Mouse (Mus musculus) bone marrow macrophage, adult 2 months (primary cell): Measurements from ENCODE around the gene Pex5. TPM values are rescaled to one million over a fixed set of nuclear protein-coding genes. Genes with fewer than 3 reads are reported as not detected.
A peak's percentile ranks its signal among the peaks of the same experiment; 100 is the strongest.

Source experiments
- H3K27ac ChIP-seq: 2 replicates; pipeline ENCODE4 v1.5.1; 2012; ENCODE audit warnings: low read depth, low read length; ENCODE audit not compliant: insufficient read depth
- H3K4me1 ChIP-seq: 2 replicates; pipeline ENCODE4 v1.6.1; 2012; ENCODE audit warnings: low read length; ENCODE audit not compliant: control insufficient read depth, insufficient read depth
- H3K4me3 ChIP-seq: 2 replicates; pipeline ENCODE4 v1.5.1; 2012; ENCODE audit warnings: mild to moderate bottlenecking, low read length, moderate library complexity; ENCODE audit not compliant: insufficient read depth
- CTCF ChIP-seq: IDR thresholded peaks from 2 replicates; pipeline ENCODE4 v1.5.1; 2012; ENCODE audit warnings: low read depth, mild to moderate bottlenecking, low read length, moderate library complexity
- POLR2A ChIP-seq: IDR thresholded peaks from 2 replicates; pipeline ENCODE4 v1.6.1; 2012; ENCODE audit warnings: mild to moderate bottlenecking, low read depth, low read length, borderline replicate concordance
- polyA plus RNA-seq: library from polyadenylated mRNA; stranded (reverse); fragments of >200 nt; gene quantifications from 2 replicates; pipeline ENCODE4 v1.2.4, GENCODE M21; 2012; ENCODE audit not compliant: missing spikeins, insufficient read depth, insufficient read length

Gene Pex5
- polyA plus RNA-seq, 1 experiment, result 28.8 TPM

GRCm38 (mm10) chr6:124376311-124376710 lies 38.6 kb downstream of the Pex5 start:
- Histone ChIP-seq H3K4me3 (no peak overlapping the region), H3K4me1 (peaks cover 36% of the 10 kb centered on the region), H3K27ac (peak overlapping the region; percentile 94)
- TF ChIP-seq CTCF (no peak), POLR2A (no peak)

- TF ChIP-seq CTCF (no peak), POLR2A (no peak)
- peaks cover 35% of the 10 kb centered on the region for H3K4me1 ChIP-seq
- peak overlapping the region; percentile 94 for H3K27ac ChIP-seq
- H3K4me3 ChIP-seq, result no peak overlapping the region
Measured at GRCm38 (mm10) chr6:124375435-124375884, 39.4 kb downstream of the Pex5 start.

GRCm38 (mm10) chr6:124374683-124375082 lies 40.2 kb downstream of the Pex5 start:
- peaks cover 31% of the 10 kb centered on the region for H3K4me1 ChIP-seq
- peak overlapping the region; percentile 94 for H3K27ac ChIP-seq
- H3K4me3 ChIP-seq, result no peak overlapping the region
- no peak for TF ChIP-seq POLR2A
- TF ChIP-seq CTCF, result no peak

GRCm38 (mm10) chr6:124373584-124374206 lies 41.2 kb downstream of the Pex5 start:
- peak overlapping the region; percentile 94 for H3K27ac ChIP-seq

GRCm38 (mm10) chr6:124364328-124364727 lies 50.5 kb downstream of the Pex5 start:
- TF ChIP-seq POLR2A (no peak), CTCF (no peak)
- H3K4me1 ChIP-seq, result peaks cover 2% of the 10 kb centered on the region
- no peak overlapping the region for H3K27ac ChIP-seq

More at GRCm38 (mm10) chr6:124373584-124374206, 41.2 kb downstream of the Pex5 start:
- Histone ChIP-seq H3K4me1 (peaks cover 31% of the 10 kb centered on the region), H3K4me3 (no peak overlapping the region)
- no peak for TF ChIP-seq CTCF
- no peak for TF ChIP-seq POLR2A

GRCm38 (mm10) chr6:124360549-124360948 lies 54.3 kb downstream of the Pex5 start:
- no peak for TF ChIP-seq POLR2A
- TF ChIP-seq CTCF, result no peak
- Histone ChIP-seq H3K27ac (no peak overlapping the region), H3K4me3 (no peak overlapping the region), H3K4me1 (peaks cover 8% of the 10 kb centered on the region)

More at GRCm38 (mm10) chr6:124364328-124364727, 50.5 kb downstream of the Pex5 start:
- H3K4me3 ChIP-seq, result no peak overlapping the region

- Histone ChIP-seq H3K4me3 (no peak overlapping the region), H3K27ac (peak overlapping the region; percentile 57), H3K4me1 (peaks cover 8% of the 10 kb centered on the region)
- TF ChIP-seq POLR2A, result no peak
- no peak for TF ChIP-seq CTCF
Measured at GRCm38 (mm10) chr6:124358953-124359352, 55.9 kb downstream of the Pex5 start.

GRCm38 (mm10) chr6:124353246-124353645 lies 61.6 kb downstream of the Pex5 start:
- H3K27ac ChIP-seq, result no peak overlapping the region
- no peak overlapping the region for H3K4me3 ChIP-seq
- H3K4me1 ChIP-seq, result no peaks in the 10 kb centered on the region
- TF ChIP-seq CTCF (no peak), POLR2A (no peak)

Other genes starting within 250 kb of the Pex5 start
- not detected in 2 replicates for gene Vmn2r27, start 183.2 kb downstream of the Pex5 start, polyA plus RNA-seq
- 1.8 and 2.3 TPM in 2 replicates for gene Cd163, start 110.4 kb downstream of the Pex5 start, polyA plus RNA-seq
- 0.60 TPM in 1 of 2 replicates, not detected in the other for gene Clstn3, start 49.7 kb upstream of the Pex5 start, polyA plus RNA-seq
- 0.97 and 1.1 TPM in 2 replicates for gene C1rl, start 78.0 kb upstream of the Pex5 start, polyA plus RNA-seq
- 3.4 and 3.7 TPM in 2 replicates for gene C1ra, start 97.3 kb upstream of the Pex5 start, polyA plus RNA-seq
- gene C1s1, start 127.3 kb upstream of the Pex5 start, polyA plus RNA-seq, result 0.55 TPM in 1 of 2 replicates, not detected in the other
- not detected in 2 replicates for gene C1rb, start 155.2 kb upstream of the Pex5 start, polyA plus RNA-seq
- gene C1s2, start 221.0 kb upstream of the Pex5 start, polyA plus RNA-seq, result not detected in 2 replicates
- 57.4 and 70.0 TPM in 2 replicates for gene Lpcat3, start 248.0 kb upstream of the Pex5 start, polyA plus RNA-seq